Mouse (Mus musculus): ENCODE measurements at regions not wholly inside any gene's neighbourhood (a gene's known extent, or its start where the extent isn't known, plus 50 kb on each side); places are given as distances from the start of the nearest gene placed in this dataset.
A peak's percentile ranks its signal among the peaks of the same experiment; 100 is the strongest.

DNA sequence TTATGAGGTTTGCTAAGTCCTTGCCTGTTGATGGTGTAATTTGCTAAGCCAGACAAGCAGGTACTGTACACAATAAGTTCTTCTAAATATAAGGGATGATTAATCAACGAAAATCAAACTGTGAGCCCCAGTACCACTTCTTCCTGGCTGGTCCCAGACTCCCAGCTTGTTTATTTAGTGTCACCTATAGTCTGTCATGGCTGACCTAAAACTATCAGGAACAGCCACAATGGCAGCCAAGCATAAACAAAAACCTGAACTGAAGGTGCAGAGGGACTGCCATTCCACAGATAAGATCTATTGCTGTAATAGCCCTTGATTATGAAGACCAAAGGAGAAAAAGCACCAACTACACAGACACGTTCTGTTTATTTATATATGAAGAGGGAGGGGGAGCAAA is 180.9 kb upstream of the Dph6 start:
- no peak for DNase-seq

- DNase-seq, result no peak
Measured at GRCm38 (mm10) chr2:114843696-114844388, 189.1 kb upstream of the Dph6 start.

GRCm38 (mm10) chr2:114844389-114844771 is 189.6 kb upstream of the Dph6 start:
- no peak for DNase-seq

DNA sequence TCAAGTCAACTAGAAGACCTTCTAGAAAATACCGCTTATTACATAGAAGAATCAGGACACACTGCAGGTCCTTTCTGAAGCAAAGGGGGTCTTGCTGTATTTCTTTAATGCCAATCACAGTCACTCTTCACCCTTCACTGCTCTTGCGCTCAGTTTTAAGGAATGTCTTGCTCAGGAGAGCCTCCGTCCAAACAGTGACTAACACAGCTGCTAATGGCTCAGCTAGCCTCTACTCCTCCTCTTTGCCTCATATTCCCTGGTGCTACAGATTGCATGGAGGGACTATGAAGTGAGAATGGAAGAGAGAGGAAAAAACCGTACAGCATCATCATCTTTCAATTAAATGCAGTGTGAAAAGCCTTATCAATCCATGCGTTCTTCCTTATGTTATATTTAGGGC is 193.7 kb upstream of the Dph6 start:
- DNase-seq, result no peak

GRCm38 (mm10) chr2:114848914-114849313 is 194.2 kb upstream of the Dph6 start:
- DNase-seq, result peak in 1 of 2 experiments; percentile 1

DNA sequence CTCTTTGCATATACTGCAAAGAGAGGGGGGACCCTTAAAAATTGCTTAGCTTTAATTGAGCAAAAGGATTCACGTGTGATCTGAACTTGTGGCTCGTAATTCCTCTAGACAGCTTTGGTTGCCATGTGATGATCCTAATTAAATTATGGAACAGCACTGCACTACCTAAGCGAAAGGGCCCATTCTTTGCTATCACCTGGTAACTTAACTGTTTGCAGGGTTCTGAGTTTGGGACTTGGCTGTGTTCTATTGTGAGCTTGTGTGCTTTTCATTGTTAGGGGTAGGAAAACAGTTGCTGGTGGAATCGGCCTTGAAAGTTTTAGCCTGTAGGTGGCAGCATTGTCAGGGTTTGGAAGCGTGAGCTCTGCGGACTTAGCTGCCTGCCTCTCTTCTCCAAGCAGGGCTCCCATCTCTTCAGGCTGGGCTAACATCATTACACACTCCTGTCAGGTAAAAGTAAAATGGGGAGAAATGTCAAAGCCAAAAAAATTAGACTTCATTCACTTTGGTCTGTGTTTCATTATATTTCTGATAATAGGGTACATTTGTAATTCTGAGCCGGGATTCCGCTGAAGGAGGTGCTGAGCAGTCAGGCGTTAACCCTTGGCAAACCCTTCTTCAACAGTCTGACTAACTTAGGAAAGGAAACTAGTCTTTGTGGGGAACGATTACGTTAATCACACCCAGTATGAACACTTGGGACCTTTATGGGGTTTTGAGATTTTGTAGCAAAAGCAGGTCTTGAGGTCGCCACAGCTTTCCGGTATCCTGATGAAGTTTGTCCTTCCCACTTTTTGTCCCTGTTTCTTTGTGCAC is 199.2 kb upstream of the Dph6 start:
- peak; percentile 74 to 90 for DNase-seq

GRCm38 (mm10) chr2:114872272-114872671 is 217.5 kb upstream of the Dph6 start:
- no peak for DNase-seq

DNA sequence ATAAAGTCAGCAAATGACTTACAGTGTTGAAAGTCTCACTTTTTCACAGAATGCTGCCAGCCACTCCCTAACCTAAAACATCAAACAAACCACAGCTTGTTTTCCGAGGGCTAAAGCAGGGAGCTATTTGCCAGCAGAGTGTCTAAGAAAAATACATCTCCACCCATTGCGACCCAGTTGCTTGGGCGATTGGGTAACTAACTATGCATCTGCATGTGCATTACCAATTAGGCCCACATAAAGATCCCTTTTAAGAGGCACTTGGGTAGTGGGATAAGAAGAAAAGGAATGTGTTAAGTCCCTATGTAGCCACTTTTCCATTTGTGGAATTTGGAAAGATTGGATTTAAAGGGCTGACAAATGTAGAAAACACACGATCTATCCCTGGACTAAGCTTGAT is 218.3 kb upstream of the Dph6 start:
- no peak for DNase-seq

DNA sequence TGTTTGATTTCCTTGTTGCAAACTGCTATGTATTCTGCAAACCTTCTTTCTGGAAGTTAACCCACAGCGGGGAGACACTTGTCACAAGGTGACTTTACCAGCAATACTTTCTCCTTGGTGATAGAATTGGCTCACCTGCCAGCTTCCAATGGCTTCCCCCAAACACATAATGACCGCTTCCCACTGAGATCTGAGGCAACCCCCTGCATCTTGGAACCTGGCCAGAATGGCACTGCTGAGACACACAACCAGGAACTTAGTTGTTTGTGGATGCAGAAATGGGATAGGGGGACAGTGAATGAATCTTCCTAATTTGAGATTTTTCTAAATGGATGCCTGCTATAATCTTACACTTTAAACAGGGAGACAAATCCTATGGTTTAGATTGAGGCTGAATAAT is 224.3 kb upstream of the Dph6 start:
- DNase-seq, result no peak

DNA sequence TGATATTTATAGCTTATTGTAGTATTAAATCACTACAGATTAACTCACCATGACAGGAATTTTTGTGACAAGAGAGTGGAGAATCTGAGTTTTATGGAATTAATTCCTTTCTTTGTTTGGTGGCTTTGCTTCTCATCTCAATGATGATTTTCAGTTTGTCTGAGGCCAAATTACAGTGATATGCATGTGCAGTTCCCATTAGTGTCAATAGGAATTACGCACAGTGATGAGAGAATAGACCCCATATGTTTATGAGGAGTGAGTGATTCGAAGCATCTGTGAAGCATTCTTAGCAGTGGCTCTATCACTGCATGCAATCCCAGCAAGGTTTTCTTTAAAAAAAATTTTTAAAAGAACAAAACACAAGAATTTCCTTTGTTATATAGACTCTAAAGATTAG is 225.0 kb upstream of the Dph6 start:
- DNase-seq, result no peak

GRCm38 (mm10) chr2:114885734-114886260 is 231.0 kb upstream of the Dph6 start:
- no peak for DNase-seq

GRCm38 (mm10) chr2:114898812-114899211 is 244.0 kb upstream of the Dph6 start:
- no peak for DNase-seq

- no peak for DNase-seq
Measured at GRCm38 (mm10) chr2:114911845-114912500, 257.2 kb upstream of the Dph6 start.

- peak; percentile 17 to 26 for DNase-seq
Measured at GRCm38 (mm10) chr2:114915025-114915690, 260.4 kb upstream of the Dph6 start.

- DNase-seq, result no peak
Measured at GRCm38 (mm10) chr2:114918420-114919332, 263.9 kb upstream of the Dph6 start.

- no peak for DNase-seq
Measured at GRCm38 (mm10) chr2:114923911-114924310, 269.1 kb upstream of the Dph6 start.

DNA sequence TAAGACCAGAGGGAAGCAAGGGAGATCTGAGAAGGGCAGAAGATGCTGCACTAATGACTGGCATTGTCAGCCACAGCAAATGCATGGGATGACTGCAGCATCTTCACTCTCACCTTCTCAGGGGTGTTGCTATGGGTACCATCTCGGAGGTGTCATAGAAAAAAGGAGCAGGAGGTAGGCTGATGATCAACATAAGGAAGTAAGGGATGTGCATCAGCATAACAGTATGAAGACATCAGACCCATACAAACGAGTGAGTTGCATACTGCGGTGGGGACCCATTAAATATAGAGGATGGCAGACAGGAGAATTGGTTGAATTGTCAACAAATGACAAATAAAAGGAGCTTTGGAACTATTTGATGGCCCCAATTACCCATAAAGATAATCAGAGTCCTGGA is 280.7 kb upstream of the Dph6 start:
- DNase-seq, result no peak

DNA sequence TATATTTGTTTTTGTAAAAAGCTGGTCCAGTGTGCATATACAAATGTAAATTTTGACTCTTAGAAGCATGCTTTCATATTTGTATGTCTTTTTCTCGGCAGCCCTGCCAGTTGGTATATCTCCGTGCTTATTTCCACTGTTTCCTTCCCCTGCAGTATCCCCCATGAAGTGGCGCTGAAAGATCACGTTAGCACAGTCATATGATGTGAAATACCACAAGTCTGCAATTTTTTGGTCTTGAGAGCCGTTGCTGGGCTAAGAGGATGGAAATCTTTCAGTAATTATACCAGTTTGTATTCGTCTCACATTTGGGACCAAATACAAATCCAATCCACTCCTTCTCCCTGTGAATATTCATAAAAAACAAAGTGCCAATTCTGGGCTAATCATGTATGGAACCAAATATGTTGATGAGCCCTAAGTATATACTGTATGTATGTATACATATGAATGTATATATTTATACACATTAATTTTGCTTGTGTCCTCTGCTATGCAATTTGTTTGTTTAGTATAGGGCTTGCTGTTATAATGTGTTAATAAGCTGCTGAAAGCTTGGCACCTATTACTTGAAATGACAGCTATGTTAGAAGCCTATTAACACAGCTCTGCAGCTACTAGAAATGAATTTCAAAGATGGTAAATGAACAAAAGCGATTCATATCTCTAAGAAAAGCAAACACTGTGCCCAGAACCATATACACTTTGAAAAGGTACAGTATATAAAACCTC is 283.8 kb upstream of the Dph6 start:
- no peak for DNase-seq

DNA sequence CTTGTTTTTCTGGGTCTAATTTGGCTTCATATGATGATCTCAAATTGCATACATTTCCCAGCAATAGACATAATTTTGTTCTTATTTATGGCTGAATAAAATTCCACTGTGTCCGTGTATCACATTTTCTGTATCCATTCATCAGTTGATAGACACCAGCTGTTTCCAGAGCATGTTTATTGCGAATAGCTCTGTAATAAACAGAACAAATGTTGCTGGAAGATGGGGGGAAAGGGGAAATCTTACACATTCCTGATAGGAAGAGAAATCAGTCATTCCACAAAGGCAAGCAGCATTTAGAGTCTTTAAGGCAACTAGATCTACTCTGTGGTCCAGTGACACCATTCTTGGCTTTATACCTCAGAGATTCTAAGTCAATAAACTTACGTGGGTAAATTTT is 311.3 kb upstream of the Dph6 start:
- no peak for DNase-seq

DNA sequence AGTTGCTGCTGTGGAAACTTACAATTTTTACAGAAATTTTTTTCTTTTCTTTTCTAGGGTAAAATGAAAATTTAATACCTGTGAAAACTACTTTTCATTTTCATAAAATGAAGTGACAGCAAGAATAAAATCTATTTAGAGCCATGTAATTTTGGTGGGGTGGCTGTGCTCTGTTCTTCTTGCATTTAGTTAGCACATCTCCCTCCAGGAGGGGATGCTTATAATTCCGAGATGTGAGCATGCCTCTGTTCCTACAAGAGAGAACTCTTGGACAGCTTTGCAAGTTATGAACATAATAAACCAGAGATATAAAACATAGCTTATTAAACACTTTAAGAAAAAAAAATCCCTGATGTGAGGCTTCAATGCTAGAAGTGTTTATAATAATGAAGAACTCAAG is 313.9 kb upstream of the Dph6 start:
- no peak for DNase-seq

GRCm38 (mm10) chr2:114993419-114993818 is 338.7 kb upstream of the Dph6 start:
- DNase-seq, result no peak

All from kidney, postnatal 36 days (tissue).